Mouse (Mus musculus) ES-E14 (cell line): ENCODE data around the gene Gipc2. TPM values are rescaled to one million over a fixed set of nuclear protein-coding genes. Genes with fewer than 3 reads are reported as not detected.

Source experiments
- DNase-seq: peaks from one replicate; pipeline ENCODE4 v3.0.0-alpha.2; 2013; ENCODE audit warnings: low read depth, low spot score
- H3K27ac ChIP-seq: 2 replicates; pipeline ENCODE4 v1.5.1; 2012; ENCODE audit warnings: low read depth, mild to moderate bottlenecking, low read length, moderate library complexity, mixed read lengths; ENCODE audit not compliant: poor library complexity, insufficient read depth, severe bottlenecking
- H3K36me3 ChIP-seq: 2 replicates; pipeline ENCODE4 v1.6.1; 2012; ENCODE audit warnings: mild to moderate bottlenecking, low read length, moderate library complexity, mixed read lengths; ENCODE audit not compliant: control insufficient read depth, poor library complexity, insufficient read depth, severe bottlenecking
- H3K4me1 ChIP-seq, 2 experiments: fragments of 150-350 bp in 1 of 2; sonication (generic) in 1 of 2; 2 replicates each; pipeline ENCODE4 v1.6.1; 2012; ENCODE audit warnings: low read length in 2 of 2, mild to moderate bottlenecking in 1 of 2, mixed read lengths in 1 of 2; ENCODE audit not compliant: control insufficient read depth in 2 of 2, insufficient read depth in 2 of 2, poor library complexity in 1 of 2
- H3K4me3 ChIP-seq, 2 experiments: fragments of 150-350 bp in 1 of 2; sonication (generic) in 1 of 2; 2 replicates each; pipeline ENCODE4 v1.5.1; 2012; ENCODE audit warnings: low read length in 2 of 2, low read depth in 1 of 2, mild to moderate bottlenecking in 1 of 2, mixed read lengths in 1 of 2; ENCODE audit not compliant: insufficient read depth in 1 of 2, poor library complexity in 1 of 2, severe bottlenecking in 1 of 2
- H3K9ac ChIP-seq: 2 replicates; pipeline ENCODE4 v1.6.1; 2012; ENCODE audit warnings: low read depth, mild to moderate bottlenecking, low read length, mixed read lengths; ENCODE audit not compliant: poor library complexity, insufficient read depth, severe bottlenecking
- H3K9me3 ChIP-seq: fragments of 150-350 bp; sonication (generic); 2 replicates; pipeline ENCODE4 v1.6.1; 2012; ENCODE audit warnings: low read depth, mild to moderate bottlenecking, low read length; ENCODE audit not compliant: control insufficient read depth, insufficient read depth
- CHD2 ChIP-seq: IDR thresholded peaks from 2 replicates; pipeline ENCODE4 v1.6.1; 2014; ENCODE audit warnings: mild to moderate bottlenecking, low read depth, low read length, inconsistent platforms
- HCFC1 ChIP-seq: IDR thresholded peaks from 2 replicates; pipeline ENCODE4 v1.6.1; 2012; ENCODE audit warnings: low read length, inconsistent platforms, borderline replicate concordance; ENCODE audit not compliant: insufficient read depth
- MAFK ChIP-seq: IDR thresholded peaks from 2 replicates; pipeline ENCODE4 v1.6.1; 2014; ENCODE audit warnings: mild to moderate bottlenecking, low read depth, low read length, inconsistent platforms; ENCODE audit not compliant: insufficient read depth
- ZC3H11A ChIP-seq: IDR thresholded peaks from 2 replicates; pipeline ENCODE4 v1.6.1; 2012; ENCODE audit warnings: low read depth, mild to moderate bottlenecking, inconsistent platforms, low read length, borderline replicate concordance
- ZNF384 ChIP-seq: IDR thresholded peaks from 2 replicates; pipeline ENCODE4 v1.6.1; 2012; ENCODE audit warnings: low read depth, low read length, inconsistent platforms
- in situ Hi-C, 2 experiments: fragments of 600-800 bp; cut with MboI; formaldehyde crosslinking; loops; one replicate each; pipeline ENCODE4 v1.15.1; 2025; ENCODE audit warnings: low sequenced_read_pairs in 2 of 2, inconsistent platforms in 1 of 2; ENCODE audit not compliant: unreplicated experiment in 2 of 2
- total RNA-seq: library from RNA; depleted of rRNA; stranded (reverse); fragments of 300-350 nt; gene quantifications from 2 replicates; pipeline ENCODE4 v1.2.3, GENCODE M21; 2012

The Gipc2 gene
- total RNA-seq, 1 experiment, result 0.76 TPM

GRCm38 (mm10) chr3:152209967-152210634, 44.1 kb upstream of the Gipc2 start, which contains the start of the genes Dnajb4 and Fubp1:
Dnajb4 (minus strand) TSS chr3:152210302.
Fubp1 (plus strand) TSS chr3:152210422.
- TF ChIP-seq CHD2, result peak; percentile 99
- TF ChIP-seq HCFC1, result peak; percentile 51; the same call in 1 of the 2 replicates
- TF ChIP-seq ZNF384, result no peak
- in situ Hi-C loops, result loop anchor here in 1 of 2 experiments (10.0 kb wide), 1 partner anchor 95 kb away; no protein-coding TSS in a partner anchor
- Histone ChIP-seq H3K27ac (peak within 1 kb of the TSS; percentile 94), H3K4me1 (peaks cover 6 to 8% of the 10 kb centered on the region in 2 experiments; a peak in 3 of 4 replicates), H3K9me3 (no peaks in the 10 kb centered on the region), H3K36me3 (peaks cover 12% of the 10 kb centered on the region), H3K9ac (peak within 1 kb of the TSS; percentile 100), H3K4me3 (peak within 1 kb of the TSS; percentile 81 to 98)
- DNase-seq, result peak; percentile 99

GRCm38 (mm10) chr3:152209177-152209966, 43.3 kb upstream of the Gipc2 start:
- in situ Hi-C loops, result loop anchor here in 1 of 2 experiments (10.0 kb wide), 1 partner anchor 95 kb away; no protein-coding TSS in a partner anchor

GRCm38 (mm10) chr3:152208096-152208885, 42.3 kb upstream of the Gipc2 start:
- H3K4me3 ChIP-seq, result peak overlapping the region in 1 of 2 experiments; percentile 81; a peak in 1 of 4 replicates
- no peaks in the 10 kb centered on the region for H3K9me3 ChIP-seq
- H3K27ac ChIP-seq, result no peak overlapping the region
- DNase-seq, result no peak
- TF ChIP-seq MAFK (no peak), ZNF384 (no peak), CHD2 (no peak), HCFC1 (no peak), ZC3H11A (no peak)
- H3K36me3 ChIP-seq, result peaks cover 12% of the 10 kb centered on the region
- no peak overlapping the region for H3K9ac ChIP-seq
- H3K4me1 ChIP-seq, result peaks cover 3 to 8% of the 10 kb centered on the region in 2 experiments; a peak in 3 of 4 replicates
- in situ Hi-C loops, result loop anchor here in 1 of 2 experiments (10.0 kb wide), 1 partner anchor 93 kb away; no protein-coding TSS in a partner anchor

More at GRCm38 (mm10) chr3:152209177-152209966, 43.3 kb upstream of the Gipc2 start:
- peak overlapping the region; percentile 93 for H3K27ac ChIP-seq
- TF ChIP-seq MAFK (no peak), ZC3H11A (no peak), ZNF384 (no peak), HCFC1 (no peak), CHD2 (no peak)
- H3K9ac ChIP-seq, result peak overlapping the region; percentile 100
- peaks cover 12% of the 10 kb centered on the region for H3K36me3 ChIP-seq
- H3K4me3 ChIP-seq, result peak overlapping the region; percentile 81 to 98
- no peak for DNase-seq
- H3K9me3 ChIP-seq, result no peaks in the 10 kb centered on the region
- H3K4me1 ChIP-seq, result peaks cover 6 to 8% of the 10 kb centered on the region in 2 experiments; a peak in 3 of 4 replicates

GRCm38 (mm10) chr3:152207156-152207555, 41.1 kb upstream of the Gipc2 start:
- no peak overlapping the region for H3K9ac ChIP-seq

More at GRCm38 (mm10) chr3:152207156-152207555, 41.1 kb upstream of the Gipc2 start:
- TF ChIP-seq MAFK (no peak), HCFC1 (no peak), ZC3H11A (no peak), ZNF384 (no peak), CHD2 (no peak)
- Histone ChIP-seq H3K4me3 (no peak overlapping the region), H3K27ac (no peak overlapping the region), H3K36me3 (peaks cover 6% of the 10 kb centered on the region; the same call in 1 of the 2 replicates), H3K9me3 (no peaks in the 10 kb centered on the region), H3K4me1 (peaks cover 2 to 3% of the 10 kb centered on the region in 2 experiments; a peak in 1 of 4 replicates)
- in situ Hi-C loops, result loop anchor here in 1 of 2 experiments (10.0 kb wide), 1 partner anchor 92 kb away; no protein-coding TSS in a partner anchor
- DNase-seq, result no peak
